In genomic region chr5:120502675-120503143, GRCm38 (mm10) we compare ENCODE assay signal across 8 mouse cellular contexts. TPM values are rescaled to one million over a fixed set of nuclear protein-coding genes. Genes with fewer than 3 reads are reported as not detected.
A peak's percentile ranks its signal among the peaks of the same experiment; 100 is the strongest.
DNase-seq lines count a peak whose midpoint lies in the region; ATAC-seq and TF ChIP-seq lines count a peak whose summit lies in the region.

No protein-coding gene starts in this region.

- no peak for TF ChIP-seq POLR2A in cerebellum, adult 2 months (IDR thresholded peaks at IDR 0.05; ENCODE audit: borderline replicate concordance, insufficient read depth, low read length)

- no peaks in the 10 kb centered on the region for H3K27me3 ChIP-seq in cerebellum, adult 2 months (ENCODE audit: control insufficient read depth, insufficient read depth, low read length)
- no peaks in the 10 kb centered on the region for H3K27me3 ChIP-seq in neural tube, embryonic 11.5 days (ENCODE audit: control insufficient read depth, insufficient read depth, low read length)
- H3K27me3 ChIP-seq in limb, embryonic 11.5 days (ENCODE audit: control insufficient read depth, insufficient read depth, low read length): no peaks in the 10 kb centered on the region
- no peaks in the 10 kb centered on the region for H3K27me3 ChIP-seq in stomach, embryonic 14.5 days (ENCODE audit: control insufficient read depth, insufficient read depth, low read length)

- peak overlapping the region; percentile 76 for H3K9ac ChIP-seq in neural tube, embryonic 11.5 days (ENCODE audit: low read length)
- H3K9ac ChIP-seq in limb, embryonic 11.5 days (ENCODE audit: low read length): peak overlapping the region; percentile 80
- H3K9ac ChIP-seq in stomach, embryonic 14.5 days (replicated peaks; ENCODE audit: low read depth, low read length): peak overlapping the region; percentile 85

- DNase-seq in cerebellum, adult 2 months: peak in 1 of 2 experiments; percentile 34
- DNase-seq in cerebellum, adult 9-11 months: no peak
- DNase-seq in neural tube, embryonic 11.5 days (ENCODE audit: low spot score): no peak
- no peak for DNase-seq in neural tube, embryonic 10.5 days (ENCODE audit: extremely low spot score, low spot score)
- DNase-seq in limb, embryonic 11.5 days (ENCODE audit: low spot score): no peak
- no peak for DNase-seq in embryo, embryonic 10 days (ENCODE audit: low spot score)

- peaks cover 9% of the 10 kb centered on the region; the same call in 1 of the 2 replicates for H3K4me1 ChIP-seq in cerebellum, adult 2 months (ENCODE audit: control insufficient read depth, insufficient read depth, low read length)
- H3K4me1 ChIP-seq in neural tube, embryonic 11.5 days (ENCODE audit: control insufficient read depth, insufficient read depth, low read length): peaks cover 9% of the 10 kb centered on the region
- H3K4me1 ChIP-seq in limb, embryonic 11.5 days (ENCODE audit: control insufficient read depth, insufficient read depth, low read length): peaks cover 8% of the 10 kb centered on the region; the same call in 1 of the 2 replicates
- H3K4me1 ChIP-seq in stomach, embryonic 14.5 days (ENCODE audit: control insufficient read depth, insufficient read depth, low read length): peaks cover 6% of the 10 kb centered on the region

- peak overlapping the region; percentile 49; the same call in 1 of the 2 replicates for H3K27ac ChIP-seq in cerebellum, adult 2 months (ENCODE audit: insufficient read depth, low read length)
- H3K27ac ChIP-seq in neural tube, embryonic 11.5 days (ENCODE audit: low read depth, low read length): no peak overlapping the region
- no peak overlapping the region for H3K27ac ChIP-seq in limb, embryonic 11.5 days (replicated peaks; ENCODE audit: low read depth, low read length)
- no peak overlapping the region for H3K27ac ChIP-seq in stomach, embryonic 14.5 days (ENCODE audit: low read length)

- TF ChIP-seq CTCF in cerebellum, adult 2 months (IDR thresholded peaks at IDR 0.05; ENCODE audit: borderline replicate concordance, insufficient read depth, low read depth, low read length): no peak

- peak overlapping the region; percentile 95 for H3K4me2 ChIP-seq in neural tube, embryonic 11.5 days (ENCODE audit: low read depth)
- H3K4me2 ChIP-seq in limb, embryonic 11.5 days (ENCODE audit: low read depth, severe bottlenecking): peak overlapping the region; percentile 84
- H3K4me2 ChIP-seq in stomach, embryonic 14.5 days (replicated peaks; ENCODE audit: low read depth, low read length): peak overlapping the region; percentile 93

- peak; percentile 22; the same call in 1 of the 2 replicates for ATAC-seq in neural tube, embryonic 11.5 days (ENCODE audit: insufficient read depth, low FRiP score, low TSS enrichment)
- ATAC-seq in limb, embryonic 11.5 days (ENCODE audit: insufficient number of reproducible peaks, low FRiP score, low TSS enrichment, low read depth): no peak
- no peak for ATAC-seq in stomach, embryonic 14.5 days (ENCODE audit: insufficient number of reproducible peaks, insufficient read depth, low FRiP score, low read depth)
- no peak for ATAC-seq in CD4-positive, CD25-positive, alpha-beta regulatory T cell, adult 4 months

- peak overlapping the region; percentile 69 for H3K4me3 ChIP-seq in cerebellum, adult 2 months (replicated peaks; ENCODE audit: insufficient read depth, low read depth, low read length)
- peak overlapping the region; percentile 67 for H3K4me3 ChIP-seq in neural tube, embryonic 11.5 days (ENCODE audit: low read depth, low read length)
- peak overlapping the region; percentile 84 for H3K4me3 ChIP-seq in limb, embryonic 11.5 days (ENCODE audit: low read depth, low read length)
- H3K4me3 ChIP-seq in stomach, embryonic 14.5 days (ENCODE audit: low read depth, low read length): peak overlapping the region; percentile 89

- 3% methylated on average over 12 of the region's 12 CpGs for WGBS in cerebellum, adult 2 months
- 10% methylated on average over 12 of the region's 12 CpGs for WGBS in neural tube, embryonic 11.5 days
- WGBS in limb, embryonic 11.5 days: 11% methylated on average over 12 of the region's 12 CpGs
- WGBS in stomach, embryonic 14.5 days: 4% methylated on average over 12 of the region's 12 CpGs

- H3K9me3 ChIP-seq in neural tube, embryonic 11.5 days (ENCODE audit: control insufficient read depth, low read length): no peaks in the 10 kb centered on the region
- H3K9me3 ChIP-seq in limb, embryonic 11.5 days (ENCODE audit: control insufficient read depth, low read length): no peaks in the 10 kb centered on the region
- H3K9me3 ChIP-seq in stomach, embryonic 14.5 days (ENCODE audit: control insufficient read depth, low read depth, low read length): no peaks in the 10 kb centered on the region

- no peaks in the 10 kb centered on the region for H3K36me3 ChIP-seq in neural tube, embryonic 11.5 days (ENCODE audit: control insufficient read depth, insufficient read depth, low read length)
- H3K36me3 ChIP-seq in limb, embryonic 11.5 days (ENCODE audit: control insufficient read depth, insufficient read depth, low read length): peaks cover 5% of the 10 kb centered on the region; the same call in 1 of the 2 replicates
- H3K36me3 ChIP-seq in stomach, embryonic 14.5 days (ENCODE audit: control insufficient read depth, insufficient read depth, low read length): no peaks in the 10 kb centered on the region

RNA-seq across cellular contexts. Expression of gene Plbd2, which starts 0.7 kb away (rescaled TPM):
- 49.0 and 53.5 TPM in 2 replicates for polyA plus RNA-seq in cerebellum, adult 2 months (2012; rRNA removed)
- polyA plus RNA-seq in neural tube, embryonic 11.5 days (2014; fragmentation: Nextera tagmentation; extraction: Ambion mirVana): 33.3 and 33.6 TPM in 2 replicates
- 29.2 and 29.8 TPM in 2 replicates for polyA plus RNA-seq in limb, embryonic 11.5 days (2014; fragmentation: Nextera tagmentation; extraction: Ambion mirVana)
- polyA plus RNA-seq in stomach, embryonic 14.5 days (2014; fragmentation: Nextera tagmentation; extraction: Ambion mirVana): 39.6 and 40.2 TPM in 2 replicates
- 1 to 10 TPM; 4.5 to 5.1 TPM for polyA plus RNA-seq in CD4-positive, CD25-positive, alpha-beta regulatory T cell, adult 4 months (2017; shearing (Covaris generic))

RNA-seq across cellular contexts. Expression of gene Slc8b1, which starts 8.3 kb away (rescaled TPM):
- 8.2 TPM in 2 replicates for polyA plus RNA-seq in cerebellum, adult 2 months (2012; rRNA removed)
- 2.9 and 4.9 TPM in 2 replicates for polyA plus RNA-seq in neural tube, embryonic 11.5 days (2014; fragmentation: Nextera tagmentation; extraction: Ambion mirVana)
- 1.6 and 2.7 TPM in 2 replicates for polyA plus RNA-seq in limb, embryonic 11.5 days (2014; fragmentation: Nextera tagmentation; extraction: Ambion mirVana)
- 4.1 and 5.4 TPM in 2 replicates for polyA plus RNA-seq in stomach, embryonic 14.5 days (2014; fragmentation: Nextera tagmentation; extraction: Ambion mirVana)
- 10 to 100 TPM in 1 of 2 experiments, 1 to 10 TPM in 1; 6.4 to 11.7 TPM for polyA plus RNA-seq in CD4-positive, CD25-positive, alpha-beta regulatory T cell, adult 4 months (2017; shearing (Covaris generic))

RNA-seq across cellular contexts. Expression of gene Sds, which starts 26.4 kb away (rescaled TPM):
- 0.36 and 0.52 TPM in 2 replicates for polyA plus RNA-seq in cerebellum, adult 2 months (2012; rRNA removed)
- polyA plus RNA-seq in neural tube, embryonic 11.5 days (2014; fragmentation: Nextera tagmentation; extraction: Ambion mirVana): not detected in 2 replicates
- polyA plus RNA-seq in limb, embryonic 11.5 days (2014; fragmentation: Nextera tagmentation; extraction: Ambion mirVana): not detected in 2 replicates
- polyA plus RNA-seq in stomach, embryonic 14.5 days (2014; fragmentation: Nextera tagmentation; extraction: Ambion mirVana): not detected in 2 replicates
- polyA plus RNA-seq in CD4-positive, CD25-positive, alpha-beta regulatory T cell, adult 4 months (2017; shearing (Covaris generic)): not detected

RNA-seq across cellular contexts. Expression of gene Sdsl, which starts 30.1 kb away (rescaled TPM):
- 13.6 and 16.7 TPM in 2 replicates for polyA plus RNA-seq in cerebellum, adult 2 months (2012; rRNA removed)
- 5.3 and 5.9 TPM in 2 replicates for polyA plus RNA-seq in neural tube, embryonic 11.5 days (2014; fragmentation: Nextera tagmentation; extraction: Ambion mirVana)
- 4.0 and 4.2 TPM in 2 replicates for polyA plus RNA-seq in limb, embryonic 11.5 days (2014; fragmentation: Nextera tagmentation; extraction: Ambion mirVana)
- polyA plus RNA-seq in stomach, embryonic 14.5 days (2014; fragmentation: Nextera tagmentation; extraction: Ambion mirVana): 5.7 and 5.8 TPM in 2 replicates
- polyA plus RNA-seq in CD4-positive, CD25-positive, alpha-beta regulatory T cell, adult 4 months (2017; shearing (Covaris generic)): not detected
